Mouse (Mus musculus) neural tube, embryonic 14.5 days (tissue): ENCODE measurements around the gene Hnf4a. TPM values are rescaled to one million over a fixed set of nuclear protein-coding genes. Genes with fewer than 3 reads are reported as not detected.
A peak's percentile ranks its signal among the peaks of the same experiment; 100 is the strongest.

Source experiments
- ATAC-seq: fragments of 200-750 bp; cut with Nextera tagmentation; 2 replicates; pipeline ENCODE4 v1.8.0; 2017; ENCODE audit warnings: low read depth, mild to moderate bottlenecking, moderate TSS enrichment, moderate library complexity
- H3K27ac ChIP-seq: fragments of 300-500 bp; sonication (generic); 2 replicates; pipeline ENCODE4 v1.5.1; 2014; ENCODE audit warnings: low read depth, mild to moderate bottlenecking, control low read depth, low read length, moderate library complexity, mixed read lengths
- H3K27me3 ChIP-seq: fragments of 300-500 bp; sonication (generic); 2 replicates; pipeline ENCODE4 v1.6.1; 2014; ENCODE audit warnings: low read length; ENCODE audit not compliant: control insufficient read depth, insufficient read depth
- H3K36me3 ChIP-seq: fragments of 300-500 bp; sonication (generic); 2 replicates; pipeline ENCODE4 v1.6.1; 2014; ENCODE audit warnings: low read length, mixed read lengths; ENCODE audit not compliant: control insufficient read depth, insufficient read depth
- H3K4me1 ChIP-seq: fragments of 300-500 bp; sonication (generic); 2 replicates; pipeline ENCODE4 v1.6.1; 2014; ENCODE audit warnings: low read length; ENCODE audit not compliant: control insufficient read depth, insufficient read depth
- H3K4me2 ChIP-seq: fragments of 300-500 bp; sonication (generic); 2 replicates; pipeline ENCODE4 v1.6.1; 2014; ENCODE audit warnings: mild to moderate bottlenecking, low read depth, low read length, control low read depth
- H3K4me3 ChIP-seq: fragments of 300-500 bp; sonication (generic); 2 replicates; pipeline ENCODE4 v1.5.1; 2014; ENCODE audit warnings: low read depth, low read length, control low read depth, mixed read lengths
- H3K9ac ChIP-seq: fragments of 300-500 bp; sonication (generic); replicated peaks from 2 replicates; pipeline ENCODE4 v1.6.1; 2014; ENCODE audit warnings: low read depth, mild to moderate bottlenecking, control low read depth, low read length, mixed read lengths
- H3K9me3 ChIP-seq: fragments of 300-500 bp; sonication (generic); 2 replicates; pipeline ENCODE4 v1.6.1; 2016; ENCODE audit warnings: low read length; ENCODE audit not compliant: control insufficient read depth
- WGBS: fragments of 180-500 bp; shearing (Covaris S2); extraction: QIAGEN DNeasy Blood & Tissue Kit; methylation state at CpG from one replicate; pipeline ENCODE4 v1.1.7; 2014; 5-methylcytosine and 5-hydroxymethylcytosine counted together
- polyA plus RNA-seq: library from polyadenylated mRNA; unstranded; fragments of >200 nt; fragmentation: Nextera tagmentation; extraction: Ambion mirVana; gene quantifications from 2 replicates; pipeline ENCODE4 v1.2.1, GENCODE M21; 2014

Hnf4a gene
- polyA plus RNA-seq, 1 experiment from 2014 or later: not detected

GRCm38 (mm10) chr2:163463998-163464397 is 42.6 kb upstream of the Hnf4a start:
- ATAC-seq: no peak
- Histone ChIP-seq H3K9me3 (no peaks in the 10 kb centered on the region), H3K27ac (no peak overlapping the region), H3K4me3 (no peak overlapping the region), H3K4me1 (no peaks in the 10 kb centered on the region), H3K9ac (no peak overlapping the region), H3K27me3 (no peaks in the 10 kb centered on the region), H3K36me3 (peaks cover 19% of the 10 kb centered on the region), H3K4me2 (no peak overlapping the region)
- WGBS: 81% methylated on average over 4 of the region's 4 CpGs

GRCm38 (mm10) chr2:163464562-163464961 is 42.0 kb upstream of the Hnf4a start:
- WGBS: 71% methylated on average over 6 of the region's 6 CpGs
- Histone ChIP-seq H3K36me3 (peaks cover 22% of the 10 kb centered on the region), H3K27ac (no peak overlapping the region), H3K9me3 (no peaks in the 10 kb centered on the region), H3K27me3 (no peaks in the 10 kb centered on the region), H3K4me2 (no peak overlapping the region), H3K9ac (no peak overlapping the region), H3K4me1 (no peaks in the 10 kb centered on the region), H3K4me3 (no peak overlapping the region)
- no peak for ATAC-seq

DNA sequence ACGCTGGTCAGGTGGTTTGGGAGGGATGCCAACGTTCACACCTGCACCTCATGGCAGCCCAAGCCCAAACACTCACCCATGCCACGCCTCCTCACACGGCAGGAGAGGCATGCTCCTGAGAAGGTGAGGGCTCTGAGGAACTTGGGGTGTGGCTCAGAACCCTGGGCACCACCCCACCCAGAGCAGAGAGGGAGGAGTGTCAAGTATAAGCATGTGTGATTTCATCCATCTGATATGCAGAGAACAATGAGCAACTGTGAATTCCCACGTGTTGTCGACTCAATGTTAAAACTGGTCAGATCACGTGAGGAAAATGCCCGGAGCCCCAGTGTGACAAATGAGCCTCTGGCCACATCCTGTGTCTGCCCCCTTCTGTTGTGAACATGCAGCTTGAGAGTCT is 39.8 kb upstream of the Hnf4a start:
- H3K9me3 ChIP-seq: no peaks in the 10 kb centered on the region
- no peak for ATAC-seq
- no peak overlapping the region for H3K9ac ChIP-seq
- peaks cover 22% of the 10 kb centered on the region for H3K36me3 ChIP-seq
- H3K4me1 ChIP-seq: 0 out of 2 replicates have a peak, but pooled peaks cover 2% of the 10 kb centered on the region
- H3K27me3 ChIP-seq: no peaks in the 10 kb centered on the region
- WGBS: 85% methylated on average over 8 of the region's 8 CpGs
- no peak overlapping the region for H3K4me3 ChIP-seq
- no peak overlapping the region for H3K4me2 ChIP-seq
- H3K27ac ChIP-seq: no peak overlapping the region

GRCm38 (mm10) chr2:163467585-163467984 is 39.0 kb upstream of the Hnf4a start:
- H3K27me3 ChIP-seq: no peaks in the 10 kb centered on the region
- H3K36me3 ChIP-seq: peaks cover 22% of the 10 kb centered on the region
- H3K9ac ChIP-seq: no peak overlapping the region
- no peak overlapping the region for H3K4me3 ChIP-seq
- H3K4me2 ChIP-seq: no peak overlapping the region
- no peak overlapping the region for H3K27ac ChIP-seq
- H3K9me3 ChIP-seq: no peaks in the 10 kb centered on the region
- ATAC-seq: no peak
- 0 out of 2 replicates have a peak, but pooled peaks cover 4% of the 10 kb centered on the region for H3K4me1 ChIP-seq
- WGBS: 94% methylated on average over 6 of the region's 6 CpGs

DNA sequence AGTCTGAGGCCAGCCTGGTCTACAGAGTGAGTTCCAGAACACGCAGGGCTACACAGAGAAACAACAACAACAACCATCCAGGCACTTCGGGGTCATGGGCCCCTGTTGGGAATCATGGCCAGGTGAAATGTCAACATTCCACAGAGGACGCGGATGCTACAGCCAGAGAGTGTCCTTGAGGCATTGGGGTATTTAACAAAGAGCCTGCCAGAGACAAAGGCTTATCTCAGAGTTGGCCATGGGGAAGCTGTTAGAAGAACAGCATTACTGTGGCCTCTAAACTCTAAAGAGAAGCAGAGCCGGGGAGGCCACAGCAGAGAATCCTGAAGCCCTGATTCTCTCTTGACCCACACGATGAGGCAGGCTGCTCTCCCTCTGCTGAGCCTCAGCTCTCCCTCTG is 37.7 kb upstream of the Hnf4a start:
- no peak overlapping the region for H3K9ac ChIP-seq
- H3K36me3 ChIP-seq: peaks cover 22% of the 10 kb centered on the region
- ATAC-seq: no peak
- no peak overlapping the region for H3K4me2 ChIP-seq
- 93% methylated on average over 6 of the region's 6 CpGs for WGBS
- H3K27ac ChIP-seq: no peak overlapping the region
- no peaks in the 10 kb centered on the region for H3K9me3 ChIP-seq
- H3K4me3 ChIP-seq: no peak overlapping the region
- H3K4me1 ChIP-seq: 0 out of 2 replicates have a peak, but pooled peaks cover 4% of the 10 kb centered on the region
- no peaks in the 10 kb centered on the region for H3K27me3 ChIP-seq

DNA sequence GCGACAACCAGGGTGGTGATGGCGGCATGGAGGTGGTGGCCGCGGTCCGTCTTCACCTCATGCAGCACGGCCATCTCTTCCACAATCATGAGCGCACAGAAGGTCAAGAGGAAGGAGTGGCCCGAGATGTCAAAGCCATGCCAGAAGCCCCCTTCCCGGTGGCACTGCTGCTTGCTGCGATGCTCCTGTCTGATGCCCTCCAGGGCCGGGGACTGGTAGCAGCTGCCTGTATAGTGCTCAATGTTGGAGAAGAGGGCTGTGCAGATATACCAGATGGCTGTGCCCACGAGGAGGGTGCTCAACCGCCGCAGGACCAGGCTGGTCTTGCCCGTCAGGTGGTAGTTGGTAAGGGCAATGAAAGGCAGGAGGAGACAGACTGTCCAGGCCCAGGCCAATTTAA is 36.9 kb upstream of the Hnf4a start:
- H3K9me3 ChIP-seq: no peaks in the 10 kb centered on the region
- H3K4me1 ChIP-seq: 0 out of 2 replicates have a peak, but pooled peaks cover 4% of the 10 kb centered on the region
- peaks cover 22% of the 10 kb centered on the region for H3K36me3 ChIP-seq
- H3K9ac ChIP-seq: no peak overlapping the region
- no peak overlapping the region for H3K4me3 ChIP-seq
- H3K4me2 ChIP-seq: no peak overlapping the region
- H3K27ac ChIP-seq: no peak overlapping the region
- no peaks in the 10 kb centered on the region for H3K27me3 ChIP-seq
- no peak for ATAC-seq
- WGBS: 94% methylated on average over 15 of the region's 15 CpGs

- Histone ChIP-seq H3K4me1 (0 out of 2 replicates have a peak, but pooled peaks cover 4% of the 10 kb centered on the region), H3K4me2 (peak overlapping the region; percentile 85; the same call in 1 of the 2 replicates), H3K27me3 (no peaks in the 10 kb centered on the region), H3K9ac (no peak overlapping the region), H3K9me3 (no peaks in the 10 kb centered on the region), H3K36me3 (peaks cover 22% of the 10 kb centered on the region), H3K4me3 (no peak overlapping the region), H3K27ac (no peak overlapping the region)
- WGBS: 51% methylated on average over 3 of the region's 3 CpGs
- ATAC-seq: no peak
These were observed 35.5 kb upstream of the Hnf4a start for GRCm38 (mm10) chr2:163471136-163471535.

DNA sequence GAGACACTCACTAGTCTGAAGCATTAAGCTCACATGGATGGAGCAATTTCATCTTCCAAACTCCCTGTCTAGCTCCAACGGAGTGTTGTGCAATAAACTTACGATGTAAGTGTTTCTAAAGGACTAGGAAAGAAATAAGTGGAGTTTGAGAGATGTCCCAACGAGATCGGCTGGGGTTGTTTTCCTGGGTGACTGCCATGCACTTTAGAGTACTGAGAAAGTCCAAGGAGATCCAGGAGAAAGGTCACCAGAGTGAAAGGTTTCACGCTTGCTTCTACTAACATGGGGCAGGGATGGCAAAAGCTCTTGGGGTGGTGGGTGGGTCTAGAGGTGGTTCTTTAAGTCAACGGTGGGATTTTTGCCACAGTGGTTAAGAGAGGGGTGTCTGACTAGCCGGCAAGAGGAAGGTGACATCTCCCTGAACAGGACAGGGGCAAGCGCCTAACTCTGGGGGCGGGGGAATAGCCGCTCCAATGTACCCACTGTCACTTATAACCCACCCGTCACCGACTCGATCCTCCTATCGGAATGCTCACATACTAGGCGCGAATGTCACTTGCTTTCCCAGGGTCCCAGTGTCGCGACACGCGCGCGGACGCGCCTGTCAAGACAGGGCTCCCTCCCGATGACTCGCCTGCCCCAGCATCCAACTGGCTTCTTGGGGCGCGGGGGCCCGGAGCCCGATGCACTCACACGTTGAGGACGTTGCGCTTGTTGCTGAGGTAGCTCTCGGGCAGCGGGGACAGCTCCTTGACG is 34.7 kb upstream of the Hnf4a start:
- Histone ChIP-seq H3K27ac (peak overlapping the region; percentile 81), H3K36me3 (peaks cover 17% of the 10 kb centered on the region), H3K4me2 (peak overlapping the region; percentile 85), H3K9ac (peak overlapping the region; percentile 75), H3K4me3 (peak overlapping the region; percentile 87), H3K9me3 (no peaks in the 10 kb centered on the region), H3K27me3 (no peaks in the 10 kb centered on the region), H3K4me1 (0 out of 2 replicates have a peak, but pooled peaks cover 4% of the 10 kb centered on the region)
- 5% methylated on average over 36 of the region's 36 CpGs for WGBS
- peak; percentile 78 for ATAC-seq

DNA sequence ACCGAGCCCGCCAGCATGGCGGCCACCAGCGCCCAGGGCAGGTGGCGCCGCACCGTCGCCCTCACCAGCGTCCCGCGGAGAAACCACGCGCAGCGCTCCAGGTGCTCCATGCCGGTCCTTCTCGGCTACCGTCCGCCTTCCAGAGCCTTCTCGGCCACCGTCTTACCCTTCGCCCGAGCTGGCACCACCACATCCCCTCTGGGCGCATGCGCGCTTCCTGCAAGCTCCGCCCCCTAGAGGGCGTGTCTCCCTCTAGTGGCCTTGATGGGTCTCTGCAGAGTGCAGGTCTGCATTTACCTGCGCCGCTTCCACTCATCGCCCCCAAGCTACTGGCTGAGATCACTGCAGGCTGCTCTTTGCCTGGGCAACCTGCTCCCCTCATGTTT is 34.1 kb upstream of the Hnf4a start, which contains the start of gene Fitm2:
Fitm2 (minus strand) TSS at position 164 of the 386 bp plus-strand sequence.
- Histone ChIP-seq H3K27me3 (no peaks in the 10 kb centered on the region), H3K36me3 (peaks cover 14% of the 10 kb centered on the region), H3K9ac (peak within 1 kb of the TSS; percentile 75), H3K4me2 (peak within 1 kb of the TSS; percentile 85), H3K4me3 (peak within 1 kb of the TSS; percentile 87), H3K9me3 (no peaks in the 10 kb centered on the region), H3K27ac (peak within 1 kb of the TSS; percentile 81), H3K4me1 (0 out of 2 replicates have a peak, but pooled peaks cover 4% of the 10 kb centered on the region)
- peak; percentile 96 for ATAC-seq
- under 1% methylated on average over 27 of the region's 30 CpGs for WGBS
